Mouse (Mus musculus) embryonic fibroblast, embryonic 13.5 days (primary cell): ENCODE data around the gene Ppp1r16b.

ENCODE experiments used
- CTCF ChIP-seq: IDR thresholded peaks from 2 replicates; pipeline ENCODE4 v1.5.1; 2011; ENCODE audit warnings: mild to moderate bottlenecking, control low read depth, low read length, moderate library complexity, borderline replicate concordance; ENCODE audit not compliant: insufficient read depth
- POLR2A ChIP-seq: IDR thresholded peaks from 2 replicates; pipeline ENCODE4 v1.6.1; 2011; ENCODE audit warnings: low read depth, mild to moderate bottlenecking, control low read depth, low read length, moderate library complexity

GRCm38 (mm10) chr2:158689640-158690039, 24.4 kb downstream of the Ppp1r16b start:
- TF ChIP-seq POLR2A (no peak), CTCF (no peak)
